Mouse (Mus musculus): ENCODE measurements around the gene Hoxd4. TPM values are rescaled to one million over a fixed set of nuclear protein-coding genes. Genes with fewer than 3 reads are reported as not detected.

Gene Hoxd4
- polyA plus RNA-seq, 1 experiment, result not detected

DNA sequence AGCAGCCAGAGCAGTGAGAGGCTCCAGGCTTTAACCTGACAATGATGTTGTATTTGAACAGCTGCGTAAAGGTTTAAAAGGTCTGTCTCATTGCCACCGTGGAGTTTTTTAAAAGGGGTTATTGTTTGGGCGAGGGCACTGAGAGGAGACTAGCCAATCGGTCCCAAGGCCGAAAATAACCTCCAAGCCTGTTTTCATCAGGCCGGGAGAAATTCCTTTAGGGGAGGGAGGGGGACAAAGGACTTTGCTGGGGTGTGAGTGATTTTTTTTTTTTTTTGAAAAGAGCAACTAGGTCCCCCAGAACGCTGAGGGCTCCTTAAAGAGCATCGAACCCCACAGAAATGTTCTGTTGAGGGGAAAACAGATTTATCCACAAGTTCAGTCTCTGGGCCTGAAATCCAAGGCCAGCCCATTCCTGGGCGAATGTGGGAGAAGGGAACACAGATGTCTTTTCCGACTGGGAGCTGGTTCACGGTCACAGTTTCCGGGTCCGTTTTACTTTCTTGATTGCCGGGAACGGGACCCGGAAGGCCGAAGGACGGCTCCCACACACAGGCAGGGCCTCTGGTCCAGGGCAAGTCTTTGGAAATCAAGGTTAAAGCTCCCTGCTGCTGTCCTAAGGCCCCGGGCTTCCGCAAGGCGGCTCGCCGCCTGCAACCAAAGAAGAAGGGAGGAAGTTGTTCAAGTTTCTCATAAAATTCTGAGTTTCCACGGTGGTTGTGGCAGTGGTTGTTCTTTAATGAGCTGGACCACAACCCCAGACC lies 22.0 kb upstream of the Hoxd4 start:
- Histone ChIP-seq H3K4me3 (ENCODE audit: insufficient read depth, low read depth, low read length) (no peak overlapping the region), H3K4me1 (ENCODE audit: control insufficient read depth, insufficient read depth, low read length) (no peaks in the 10 kb centered on the region), H3K27ac (ENCODE audit: insufficient read depth, low read depth, low read length) (no peak overlapping the region)
- TF ChIP-seq CTCF (IDR thresholded peaks at IDR 0.05; ENCODE audit: insufficient read depth, low read depth, low read length) (no peak), POLR2A (IDR thresholded peaks at IDR 0.05; ENCODE audit: insufficient read depth, low read depth, low read length) (no peak)
- WGBS, result 3% methylated on average over 24 of the region's 24 CpGs

DNA sequence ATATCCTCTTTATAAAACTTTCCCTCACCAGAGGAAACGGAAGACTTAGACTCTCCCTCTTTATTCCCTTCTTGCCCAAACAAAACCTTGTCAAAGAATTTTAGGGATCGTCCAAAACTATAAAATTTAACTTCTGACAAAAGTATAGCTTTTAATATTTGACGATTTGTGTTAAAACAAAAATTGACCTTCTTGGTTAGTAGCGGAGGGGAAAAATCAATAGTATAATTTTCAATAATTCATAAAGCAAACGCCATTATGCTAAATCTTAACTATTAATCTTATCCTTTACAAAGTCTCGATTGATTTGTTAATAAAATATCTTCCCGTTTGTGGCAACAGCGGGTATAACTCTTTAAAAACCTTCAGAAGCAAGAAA lies 21.4 kb upstream of the Hoxd4 start:
- WGBS, result 17% methylated on average over 8 of the region's 8 CpGs
- TF ChIP-seq CTCF (IDR thresholded peaks at IDR 0.05; ENCODE audit: insufficient read depth, low read depth, low read length) (no peak), POLR2A (IDR thresholded peaks at IDR 0.05; ENCODE audit: insufficient read depth, low read depth, low read length) (no peak)
- Histone ChIP-seq H3K4me3 (ENCODE audit: insufficient read depth, low read depth, low read length) (no peak overlapping the region), H3K27ac (ENCODE audit: insufficient read depth, low read depth, low read length) (no peak overlapping the region), H3K4me1 (ENCODE audit: control insufficient read depth, insufficient read depth, low read length) (no peaks in the 10 kb centered on the region)

DNA sequence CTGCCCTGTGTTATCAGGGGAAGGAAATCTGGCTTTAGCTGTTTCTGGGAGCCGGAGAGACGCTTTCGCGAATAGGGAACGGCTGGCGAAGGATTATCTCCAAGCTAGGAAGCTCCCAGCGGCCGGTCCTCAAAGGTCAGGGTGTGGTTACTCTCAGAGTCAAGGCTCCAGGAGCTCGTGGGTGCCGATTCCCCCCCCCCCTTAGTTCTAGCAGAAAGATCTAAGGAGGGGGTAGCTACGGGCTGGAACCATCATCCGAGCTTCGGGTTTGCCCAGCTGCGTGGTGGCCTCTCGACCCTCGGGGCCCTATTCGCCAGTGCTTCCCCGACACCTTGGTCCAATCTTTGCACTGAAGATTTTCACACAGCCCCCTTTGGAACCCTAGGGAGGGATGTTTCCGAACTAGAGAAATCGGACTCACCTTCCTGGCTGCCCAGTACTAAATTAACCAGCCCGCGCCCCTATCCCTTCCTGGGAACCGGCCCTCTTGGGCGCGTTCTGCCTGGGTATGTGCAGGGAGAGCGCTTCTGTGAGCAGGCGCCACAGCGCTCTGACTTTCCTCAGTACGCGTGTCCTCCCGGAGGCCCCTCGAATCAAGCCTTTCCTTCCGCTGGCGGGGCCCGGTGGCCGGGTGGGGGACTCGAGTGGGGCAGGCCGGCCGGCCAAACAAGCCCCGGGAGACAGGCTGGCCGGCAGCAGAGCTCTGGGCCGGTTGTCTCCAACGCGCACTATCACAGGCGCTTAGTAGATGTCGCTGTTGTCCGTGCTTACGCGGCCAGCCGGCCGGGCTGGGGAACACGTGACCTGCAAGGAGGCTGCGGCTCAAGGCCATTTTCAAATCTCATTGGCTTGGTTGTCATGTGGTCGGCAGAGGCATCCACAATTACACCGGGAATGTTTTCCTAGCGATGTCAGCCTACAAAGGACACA lies 20.4 kb upstream of the Hoxd4 start, which contains the start of gene Hoxd10:
TSS of gene Hoxd10 (plus strand) at position 903 of the 930 bp plus-strand sequence.
- WGBS, result 4% methylated on average over 56 of the region's 56 CpGs
- Histone ChIP-seq H3K4me3 (ENCODE audit: insufficient read depth, low read depth, low read length) (no peak within 1 kb of the TSS), H3K27ac (ENCODE audit: insufficient read depth, low read depth, low read length) (no peak within 1 kb of the TSS), H3K4me1 (ENCODE audit: control insufficient read depth, insufficient read depth, low read length) (no peaks in the 10 kb centered on the region)
- TF ChIP-seq POLR2A (IDR thresholded peaks at IDR 0.05; ENCODE audit: insufficient read depth, low read depth, low read length) (no peak), CTCF (IDR thresholded peaks at IDR 0.05; ENCODE audit: insufficient read depth, low read depth, low read length) (no peak)

DNA sequence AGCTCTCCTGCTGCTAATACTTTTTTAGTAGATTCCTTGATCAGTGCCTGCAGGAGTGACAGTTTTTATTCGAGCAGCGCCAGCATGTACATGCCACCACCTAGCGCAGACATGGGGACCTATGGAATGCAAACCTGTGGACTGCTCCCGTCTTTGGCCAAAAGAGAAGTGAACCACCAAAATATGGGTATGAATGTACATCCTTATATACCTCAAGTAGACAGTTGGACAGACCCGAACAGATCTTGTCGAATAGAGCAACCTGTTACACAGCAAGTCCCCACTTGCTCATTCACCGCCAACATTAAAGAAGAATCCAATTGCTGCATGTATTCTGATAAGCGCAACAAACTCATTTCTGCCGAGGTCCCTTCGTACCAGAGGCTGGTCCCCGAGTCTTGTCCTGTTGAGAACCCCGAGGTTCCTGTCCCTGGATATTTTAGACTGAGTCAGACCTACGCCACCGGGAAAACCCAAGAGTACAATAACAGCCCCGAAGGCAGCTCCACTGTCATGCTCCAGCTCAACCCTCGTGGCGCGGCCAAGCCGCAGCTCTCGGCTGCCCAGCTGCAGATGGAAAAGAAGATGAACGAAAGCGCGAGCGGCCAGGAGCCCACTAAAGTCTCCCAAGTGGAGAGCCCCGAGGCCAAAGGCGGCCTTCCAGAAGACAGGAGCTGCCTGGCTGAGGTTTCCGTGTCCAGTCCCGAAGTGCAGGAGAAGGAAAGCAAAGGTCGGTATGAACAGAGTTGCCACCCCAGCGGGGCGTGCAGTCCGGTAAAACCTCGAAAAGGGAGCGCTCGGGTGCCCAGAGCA lies 19.5 kb upstream of the Hoxd4 start:
- Histone ChIP-seq H3K4me3 (ENCODE audit: insufficient read depth, low read depth, low read length) (no peak overlapping the region), H3K4me1 (ENCODE audit: control insufficient read depth, insufficient read depth, low read length) (no peaks in the 10 kb centered on the region), H3K27ac (ENCODE audit: insufficient read depth, low read depth, low read length) (no peak overlapping the region)
- WGBS, result 4% methylated on average over 35 of the region's 35 CpGs
- no peak for TF ChIP-seq CTCF (IDR thresholded peaks at IDR 0.05; ENCODE audit: insufficient read depth, low read depth, low read length)
- TF ChIP-seq POLR2A (IDR thresholded peaks at IDR 0.05; ENCODE audit: insufficient read depth, low read depth, low read length), result no peak

DNA sequence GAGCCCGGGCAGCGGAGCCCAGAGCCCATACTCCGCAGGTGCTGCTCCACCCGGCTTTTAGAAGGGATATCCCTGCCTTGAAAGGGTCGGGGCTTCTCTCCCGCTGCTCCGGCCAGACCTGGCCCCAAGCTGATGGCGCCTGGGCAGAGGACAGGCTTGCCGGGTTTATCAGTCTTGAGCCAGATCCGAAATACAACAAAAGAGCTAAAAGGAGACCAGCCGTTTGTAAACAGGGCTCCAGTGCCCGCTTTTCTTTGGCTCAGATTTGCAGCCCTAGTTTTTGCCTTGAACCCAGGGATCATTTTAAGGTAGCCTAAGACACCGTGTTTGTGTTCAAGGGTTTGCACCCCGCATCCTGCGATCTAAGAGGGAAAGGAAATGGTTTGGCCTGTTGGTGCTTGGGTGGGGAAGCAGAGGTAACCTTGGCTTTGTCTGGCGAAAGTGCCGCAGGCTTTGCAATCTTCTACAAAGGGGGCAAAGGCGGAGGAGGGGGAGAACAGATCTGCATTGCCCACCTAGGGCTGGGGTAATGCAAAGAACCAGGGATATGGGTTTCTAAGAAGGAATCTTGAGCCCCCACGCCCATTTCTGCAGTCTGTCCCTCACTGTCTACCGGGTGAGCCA lies 18.8 kb upstream of the Hoxd4 start:
- Histone ChIP-seq H3K4me3 (ENCODE audit: insufficient read depth, low read depth, low read length) (no peak overlapping the region), H3K4me1 (ENCODE audit: control insufficient read depth, insufficient read depth, low read length) (peaks cover 1% of the 10 kb centered on the region; the same call in 1 of the 2 replicates), H3K27ac (ENCODE audit: insufficient read depth, low read depth, low read length) (no peak overlapping the region)
- 2% methylated on average over 20 of the region's 20 CpGs for WGBS
- TF ChIP-seq CTCF (IDR thresholded peaks at IDR 0.05; ENCODE audit: insufficient read depth, low read depth, low read length), result no peak
- no peak for TF ChIP-seq POLR2A (IDR thresholded peaks at IDR 0.05; ENCODE audit: insufficient read depth, low read depth, low read length)

DNA sequence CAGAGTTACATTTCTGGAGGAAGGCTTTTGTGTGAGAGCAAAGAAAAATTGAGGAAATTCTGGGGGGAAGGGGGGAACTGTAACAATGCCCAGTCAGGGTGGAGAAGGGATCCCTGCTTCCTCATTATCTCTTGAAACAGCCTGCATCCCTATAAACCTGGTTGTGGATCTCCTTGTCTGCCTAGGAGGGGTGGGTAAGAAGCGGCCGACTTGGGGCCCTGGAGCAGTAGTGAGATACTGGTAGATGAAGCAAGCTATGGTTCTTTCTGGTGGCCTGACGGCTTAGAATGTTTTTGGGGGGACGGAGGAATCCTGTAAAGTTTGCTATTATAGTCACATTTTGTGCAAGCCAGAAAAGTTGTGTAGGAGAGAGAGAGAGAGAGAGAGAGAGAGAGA lies 18.3 kb upstream of the Hoxd4 start:
- Histone ChIP-seq H3K27ac (ENCODE audit: insufficient read depth, low read depth, low read length) (no peak overlapping the region), H3K4me1 (ENCODE audit: control insufficient read depth, insufficient read depth, low read length) (peaks cover 4% of the 10 kb centered on the region; the same call in 1 of the 2 replicates), H3K4me3 (ENCODE audit: insufficient read depth, low read depth, low read length) (no peak overlapping the region)
- TF ChIP-seq POLR2A (IDR thresholded peaks at IDR 0.05; ENCODE audit: insufficient read depth, low read depth, low read length) (no peak), CTCF (IDR thresholded peaks at IDR 0.05; ENCODE audit: insufficient read depth, low read depth, low read length) (no peak)
- 8% methylated on average over 4 of the region's 4 CpGs for WGBS

DNA sequence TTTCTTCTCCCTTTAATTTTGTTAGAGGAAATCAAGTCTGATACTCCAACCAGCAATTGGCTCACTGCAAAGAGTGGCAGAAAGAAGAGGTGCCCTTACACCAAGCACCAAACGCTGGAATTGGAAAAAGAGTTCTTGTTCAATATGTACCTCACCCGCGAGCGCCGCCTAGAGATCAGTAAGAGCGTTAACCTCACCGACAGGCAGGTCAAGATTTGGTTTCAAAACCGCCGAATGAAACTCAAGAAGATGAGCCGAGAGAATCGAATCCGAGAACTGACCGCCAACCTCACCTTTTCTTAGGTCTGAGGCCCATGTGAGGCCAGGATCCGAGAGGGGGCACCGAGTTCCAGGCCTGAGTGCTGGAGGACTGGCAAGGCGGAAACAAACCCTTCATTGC lies 17.7 kb upstream of the Hoxd4 start:
- TF ChIP-seq POLR2A (IDR thresholded peaks at IDR 0.05; ENCODE audit: insufficient read depth, low read depth, low read length), result no peak
- no peak for TF ChIP-seq CTCF (IDR thresholded peaks at IDR 0.05; ENCODE audit: insufficient read depth, low read depth, low read length)
- WGBS, result 3% methylated on average over 16 of the region's 16 CpGs
- no peak overlapping the region for H3K27ac ChIP-seq (ENCODE audit: insufficient read depth, low read depth, low read length)
- H3K4me3 ChIP-seq (ENCODE audit: insufficient read depth, low read depth, low read length), result no peak overlapping the region
- peaks cover 4% of the 10 kb centered on the region; the same call in 1 of the 2 replicates for H3K4me1 ChIP-seq (ENCODE audit: control insufficient read depth, insufficient read depth, low read length)

DNA sequence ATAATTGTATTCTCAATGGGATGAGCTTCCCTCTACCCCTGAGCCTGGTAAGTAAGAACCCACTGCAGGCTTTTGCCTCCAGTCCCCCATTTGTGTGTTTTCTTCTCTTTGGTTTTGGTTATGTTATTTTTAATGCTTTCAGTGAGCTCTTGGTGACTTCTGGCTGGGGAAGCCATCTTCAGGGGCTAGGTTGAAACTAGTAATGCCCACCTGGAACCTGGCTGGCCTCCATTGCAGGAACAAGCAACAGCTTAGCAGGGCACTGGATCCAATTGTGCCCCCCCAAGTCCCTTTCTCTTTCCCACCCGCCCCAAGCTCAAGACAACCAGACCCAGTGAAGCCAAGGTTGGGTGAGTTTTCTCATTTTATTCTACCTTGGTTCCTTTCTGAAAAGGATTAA lies 16.3 kb upstream of the Hoxd4 start:
- no peak for TF ChIP-seq POLR2A (IDR thresholded peaks at IDR 0.05; ENCODE audit: insufficient read depth, low read depth, low read length)
- no peak for TF ChIP-seq CTCF (IDR thresholded peaks at IDR 0.05; ENCODE audit: insufficient read depth, low read depth, low read length)
- H3K4me1 ChIP-seq (ENCODE audit: control insufficient read depth, insufficient read depth, low read length), result peaks cover 4% of the 10 kb centered on the region; the same call in 1 of the 2 replicates
- no peak overlapping the region for H3K27ac ChIP-seq (ENCODE audit: insufficient read depth, low read depth, low read length)
- no peak overlapping the region for H3K4me3 ChIP-seq (ENCODE audit: insufficient read depth, low read depth, low read length)
- WGBS, result 4% methylated on average over 1 of the region's 1 CpGs

All from olfactory bulb, adult 2 months (tissue).